11 mouse cellular contexts compared by ENCODE assay signal in genomic region chr17:55952447-55953027, GRCm38 (mm10). TPM values are rescaled to one million over a fixed set of nuclear protein-coding genes. Genes with fewer than 3 reads are reported as not detected.
DNase-seq lines count a peak whose midpoint lies in the region; ATAC-seq and TF ChIP-seq lines count a peak whose summit lies in the region.
"Had no signal": no experiment of that assay in that cellular context is flagged by ENCODE, and none has a peak within 500 bp of the region (broad histone marks: within the 10 kb centered on the region; RNA-seq: fewer than 3 reads in every experiment).

Gene Ebi3, plus strand, starts transcription at chr17:55952640.

- peak within 1 kb of the TSS; percentile 25 for H3K4me2 ChIP-seq in liver, embryonic 13.5 days
- H3K4me2 ChIP-seq in stomach, embryonic 16.5 days (ENCODE audit: low read depth, low read length): no peak within 1 kb of the TSS
- H3K4me2 ChIP-seq in hindbrain, postnatal 0 days (ENCODE audit: low read depth, low read length): no peak within 1 kb of the TSS
- H3K4me2 ChIP-seq: limb, embryonic 13.5 days had no signal

- no peak within 1 kb of the TSS for H3K27ac ChIP-seq in liver, embryonic 13.5 days
- H3K27ac ChIP-seq in stomach, embryonic 16.5 days (ENCODE audit: low read length): no peak within 1 kb of the TSS
- no peak within 1 kb of the TSS for H3K27ac ChIP-seq in hindbrain, postnatal 0 days
- H3K27ac ChIP-seq: limb, embryonic 13.5 days had no signal

- no peaks in the 10 kb centered on the region for H3K9me3 ChIP-seq in liver, embryonic 13.5 days (replicated peaks)
- H3K9me3 ChIP-seq in stomach, embryonic 16.5 days (replicated peaks; ENCODE audit: control insufficient read depth, low read length): no peaks in the 10 kb centered on the region
- H3K9me3 ChIP-seq in hindbrain, postnatal 0 days (ENCODE audit: low read length): no peaks in the 10 kb centered on the region
- H3K9me3 ChIP-seq: limb, embryonic 13.5 days had no signal

- H3K27me3 ChIP-seq in liver, embryonic 13.5 days: peaks cover 11% of the 10 kb centered on the region; the same call in 1 of the 2 replicates
- H3K27me3 ChIP-seq in stomach, embryonic 16.5 days (ENCODE audit: control insufficient read depth, insufficient read depth, low read length): no peaks in the 10 kb centered on the region; the same call in 1 of the 2 replicates
- no peaks in the 10 kb centered on the region for H3K27me3 ChIP-seq in hindbrain, postnatal 0 days (ENCODE audit: insufficient read depth, low read length)

- DNase-seq in cerebellum, adult 9-10 months: peak; percentile 18
- no peak for DNase-seq in cerebellum, postnatal 36 days
- DNase-seq in spleen, adult 18-20 months: peak; percentile 39 to 42
- no peak for DNase-seq in spleen, adult 12 weeks (ENCODE audit: low spot score)
- no peak for DNase-seq in liver, embryonic 13.5 days
- DNase-seq in urinary bladder, postnatal 36 days (ENCODE audit: low spot score in 2 of 2): no peak
- DNase-seq in hindbrain, postnatal 0 days (ENCODE audit: low spot score): no peak
- DNase-seq: kidney, postnatal 10 days had no signal

- ATAC-seq in liver, embryonic 13.5 days (ENCODE audit: low read depth): 0 out of 2 replicates have a peak, but pooled peaks have one; percentile 15
- ATAC-seq in stomach, embryonic 16.5 days (ENCODE audit: insufficient read depth, low FRiP score): no peak
- no peak for ATAC-seq in hindbrain, postnatal 0 days
- ATAC-seq: forebrain, embryonic 16.5 days had no signal

- 0 out of 2 replicates have a peak within 1 kb of the TSS, but pooled peaks have one; percentile 7 for H3K4me3 ChIP-seq in liver, embryonic 13.5 days (replicated peaks)
- no peak within 1 kb of the TSS for H3K4me3 ChIP-seq in stomach, embryonic 16.5 days (replicated peaks; ENCODE audit: low read length)
- H3K4me3 ChIP-seq in hindbrain, postnatal 0 days (ENCODE audit: low read length): no peak within 1 kb of the TSS
- H3K4me3 ChIP-seq: limb, embryonic 13.5 days had no signal

- 42% methylated on average over 6 of the region's 6 CpGs for WGBS in liver, embryonic 13.5 days (ENCODE audit: insufficient replicate concordance)
- 65% methylated on average over 6 of the region's 6 CpGs for WGBS in stomach, embryonic 16.5 days
- WGBS in hindbrain, postnatal 0 days: 72% methylated on average over 6 of the region's 6 CpGs

- no peak within 1 kb of the TSS for H3K9ac ChIP-seq in liver, embryonic 13.5 days
- H3K9ac ChIP-seq in stomach, embryonic 16.5 days (ENCODE audit: low read length): peak within 1 kb of the TSS; percentile 33; the same call in 1 of the 2 replicates
- no peak within 1 kb of the TSS for H3K9ac ChIP-seq in hindbrain, postnatal 0 days (replicated peaks; ENCODE audit: low read length)
- H3K9ac ChIP-seq: limb, embryonic 13.5 days had no signal

- peaks cover 21% of the 10 kb centered on the region for H3K4me1 ChIP-seq in liver, embryonic 13.5 days (replicated peaks)
- H3K4me1 ChIP-seq in stomach, embryonic 16.5 days (ENCODE audit: control insufficient read depth, insufficient read depth, low read length): peaks cover 4% of the 10 kb centered on the region; the same call in 1 of the 2 replicates
- H3K4me1 ChIP-seq in hindbrain, postnatal 0 days (ENCODE audit: insufficient read depth, low read length): peaks cover 9% of the 10 kb centered on the region; the same call in 1 of the 2 replicates

- H3K36me3 ChIP-seq in liver, embryonic 13.5 days: no peaks in the 10 kb centered on the region
- H3K36me3 ChIP-seq in stomach, embryonic 16.5 days (ENCODE audit: control insufficient read depth, insufficient read depth, low read length): no peaks in the 10 kb centered on the region
- H3K36me3 ChIP-seq in hindbrain, postnatal 0 days (ENCODE audit: insufficient read depth, low read length): no peaks in the 10 kb centered on the region
- H3K36me3 ChIP-seq: limb, embryonic 13.5 days had no signal

- TF ChIP-seq CTCF in hindbrain, postnatal 0 days (IDR thresholded peaks at IDR 0.05; ENCODE audit: low read depth): no peak

RNA-seq across cellular contexts. Expression of gene Ebi3, which starts in this region (rescaled TPM):
- 4.6 and 5.0 TPM in 2 replicates for polyA plus RNA-seq in liver, embryonic 13.5 days (2015; fragmentation: Nextera tagmentation; extraction: Ambion mirVana)
- 4.0 and 4.7 TPM in 2 replicates for polyA plus RNA-seq in stomach, embryonic 16.5 days (2015; fragmentation: Nextera tagmentation; extraction: Ambion mirVana)
- total RNA-seq in hindbrain, postnatal 0 days (2014; rRNA removed): 0.61 and 3.8 TPM in 2 replicates
- 5.2 and 7.3 TPM in 2 replicates for polyA plus RNA-seq in hindbrain, postnatal 0 days (2015; fragmentation: Nextera tagmentation; extraction: Ambion mirVana)

Comparison
In these comparisons a context has a peak if more than half of its experiments do, and no peak if none do; other contexts are left out.
1. DNase-seq: peak in cerebellum, adult 9-10 months (single experiment) and spleen, adult 18-20 months (2 of 2); none in cerebellum, postnatal 36 days (0 of 2), spleen, adult 12 weeks (single experiment), liver, embryonic 13.5 days (single experiment), urinary bladder, postnatal 36 days (0 of 2) and hindbrain, postnatal 0 days (single experiment).